Mouse (Mus musculus) hematopoietic stem cell, adult 5-6 weeks (primary cell): ENCODE data around the gene Ttc13. TPM values are rescaled to one million over a fixed set of nuclear protein-coding genes. Genes with fewer than 3 reads are reported as not detected.
A peak's percentile ranks its signal among the peaks of the same experiment; 100 is the strongest.

Experiments used
- ATAC-seq, 2 experiments: fragments of 125-278 bp in 1 of 2; replicated peaks in 1 of 2; 2 replicates each; pipeline ENCODE4 v1.8.0; 2016 to 2017; ENCODE audit warnings: inconsistent platforms in 2 of 2, mild to moderate bottlenecking in 2 of 2, moderate number of reproducible peaks in 2 of 2, low read depth in 1 of 2, moderate TSS enrichment in 1 of 2; ENCODE audit not compliant: low FRiP score in 2 of 2, poor library complexity in 2 of 2, severe bottlenecking in 2 of 2, insufficient read depth in 1 of 2, low TSS enrichment in 1 of 2
- total RNA-seq: library from RNA; stranded (forward); fragments of 172-1452, 232-1000 nt; gene quantifications from 2 replicates; pipeline ENCODE4 v1.2.3, GENCODE M21; 2017

Ttc13 gene
- total RNA-seq, 1 experiment from 2014 or later: 37.2 TPM

GRCm38 (mm10) chr8:124672345-124672744 lies 49.4 kb downstream of the Ttc13 start:
- ATAC-seq: no peak

- no peak for ATAC-seq
Observed at GRCm38 (mm10) chr8:124668798-124669197, 53.0 kb downstream of the Ttc13 start.

- ATAC-seq: no peak
Observed at GRCm38 (mm10) chr8:124664414-124664813, 57.4 kb downstream of the Ttc13 start.

- no peak for ATAC-seq
Observed at GRCm38 (mm10) chr8:124663874-124664230, 57.9 kb downstream of the Ttc13 start.

GRCm38 (mm10) chr8:124663112-124663873 lies 58.5 kb downstream of the Ttc13 start, which contains the start of gene 2310022B05Rik:
Gene 2310022B05Rik (minus strand): TSS chr8:124663369.
- ATAC-seq: peak; percentile 70 to 82

GRCm38 (mm10) chr8:124662446-124663111 lies 59.2 kb downstream of the Ttc13 start:
- ATAC-seq: no peak

GRCm38 (mm10) chr8:124661781-124662180 lies 60.0 kb downstream of the Ttc13 start:
- ATAC-seq: no peak

- no peak; a peak in 1 of 4 replicates for ATAC-seq
Observed at GRCm38 (mm10) chr8:124658415-124658814, 63.4 kb downstream of the Ttc13 start.

- peak in 1 of 2 experiments; percentile 24; a peak in 1 of 4 replicates for ATAC-seq
Observed at GRCm38 (mm10) chr8:124657961-124658360, 63.8 kb downstream of the Ttc13 start.

GRCm38 (mm10) chr8:124653568-124654475 lies 68.0 kb downstream of the Ttc13 start:
- ATAC-seq: no peak

GRCm38 (mm10) chr8:124652546-124652945 lies 69.2 kb downstream of the Ttc13 start:
- ATAC-seq: no peak

GRCm38 (mm10) chr8:124651776-124652175 lies 70.0 kb downstream of the Ttc13 start:
- ATAC-seq: no peak

GRCm38 (mm10) chr8:124648311-124648710 lies 73.5 kb downstream of the Ttc13 start:
- no peak for ATAC-seq

GRCm38 (mm10) chr8:124643540-124644339 lies 78.0 kb downstream of the Ttc13 start:
- 0 out of 4 replicates have a peak, but pooled peaks of 1 of the 2 experiments have one; percentile 5 for ATAC-seq

- ATAC-seq: no peak
Observed at GRCm38 (mm10) chr8:124641599-124641998, 80.2 kb downstream of the Ttc13 start.

GRCm38 (mm10) chr8:124635247-124635502 lies 86.6 kb downstream of the Ttc13 start:
- ATAC-seq: no peak
